Mouse (Mus musculus): ENCODE results near the gene Ppp1r14a. TPM values are rescaled to one million over a fixed set of nuclear protein-coding genes. Genes with fewer than 3 reads are reported as not detected.

Gene Ppp1r14a
- polyA plus RNA-seq, 1 experiment from 2014 or later: 8.0 TPM

- Histone ChIP-seq H3K4me3 (replicated peaks) (no peak overlapping the region), H3K27ac (peak overlapping the region; percentile 59)
Observed at GRCm38 (mm10) chr7:29292458-29293098, 3.5 kb downstream of the Ppp1r14a start.

GRCm38 (mm10) chr7:29293131-29294065 is 4.3 kb downstream of the Ppp1r14a start:
- Histone ChIP-seq H3K9ac (replicated peaks) (peak overlapping the region; percentile 37; the same call in 1 of the 2 replicates), H3K27ac (peak overlapping the region; percentile 59; the same call in 1 of the 2 replicates), H3K36me3 (no peaks in the 10 kb centered on the region), H3K4me3 (replicated peaks) (no peak overlapping the region), H3K9me3 (no peaks in the 10 kb centered on the region), H3K27me3 (peaks cover 19% of the 10 kb centered on the region), H3K4me1 (replicated peaks) (peaks cover 42% of the 10 kb centered on the region), H3K4me2 (no peak overlapping the region)
- WGBS: 27% methylated on average over 19 of the region's 19 CpGs
- no peak for ATAC-seq (ENCODE audit: insufficient number of reproducible peaks, insufficient read depth, low FRiP score, low TSS enrichment, low read depth)

More at GRCm38 (mm10) chr7:29292458-29293098, 3.5 kb downstream of the Ppp1r14a start:
- ATAC-seq (ENCODE audit: insufficient number of reproducible peaks, insufficient read depth, low FRiP score, low TSS enrichment, low read depth): no peak
- no peaks in the 10 kb centered on the region for H3K9me3 ChIP-seq
- 26% methylated on average over 8 of the region's 8 CpGs for WGBS
- peak overlapping the region; percentile 37; the same call in 1 of the 2 replicates for H3K9ac ChIP-seq (replicated peaks)
- peaks cover 42% of the 10 kb centered on the region for H3K4me1 ChIP-seq (replicated peaks)
- peaks cover 27% of the 10 kb centered on the region for H3K27me3 ChIP-seq
- H3K36me3 ChIP-seq: no peaks in the 10 kb centered on the region
- H3K4me2 ChIP-seq: peak overlapping the region; percentile 26

DNA sequence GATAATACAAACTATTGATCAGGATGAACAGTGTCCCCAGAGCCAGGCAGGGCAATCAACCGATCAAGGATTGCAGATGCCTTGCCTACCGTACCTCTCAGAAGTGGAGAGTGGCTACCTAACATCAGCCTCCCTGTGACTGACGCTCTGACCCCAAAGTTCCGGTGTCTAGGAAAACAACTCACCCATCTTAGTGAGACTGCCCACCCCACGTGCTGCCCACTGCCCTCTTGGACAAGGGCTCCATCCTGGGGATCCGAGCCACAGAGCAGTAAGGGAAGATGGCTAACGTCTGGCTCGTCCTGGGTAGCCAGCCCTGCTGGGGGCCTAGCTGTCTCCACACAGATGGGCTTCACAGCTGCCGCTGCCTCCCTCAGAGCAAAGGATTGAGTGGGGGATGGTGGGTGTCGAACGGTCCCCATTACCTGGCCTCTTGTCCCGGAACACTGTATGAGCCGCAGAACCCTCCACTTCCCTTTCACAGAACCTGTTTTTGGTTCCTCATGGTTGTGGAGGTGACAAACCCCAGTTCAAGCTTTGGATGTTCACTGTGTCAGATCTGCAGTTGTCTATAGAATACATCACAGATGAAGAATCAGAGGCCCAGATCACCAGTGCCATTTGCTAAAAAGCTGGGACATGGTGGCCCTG is 5.1 kb downstream of the Ppp1r14a start:
- H3K4me2 ChIP-seq: no peak overlapping the region
- peaks cover 17% of the 10 kb centered on the region for H3K27me3 ChIP-seq
- no peak for ATAC-seq (ENCODE audit: insufficient number of reproducible peaks, insufficient read depth, low FRiP score, low TSS enrichment, low read depth)
- H3K36me3 ChIP-seq: no peaks in the 10 kb centered on the region
- H3K4me1 ChIP-seq (replicated peaks): peaks cover 40% of the 10 kb centered on the region
- H3K9me3 ChIP-seq: no peaks in the 10 kb centered on the region
- H3K27ac ChIP-seq: no peak overlapping the region
- 72% methylated on average over 13 of the region's 13 CpGs for WGBS
- H3K4me3 ChIP-seq (replicated peaks): no peak overlapping the region
- H3K9ac ChIP-seq (replicated peaks): no peak overlapping the region

GRCm38 (mm10) chr7:29295861-29296647 is 6.9 kb downstream of the Ppp1r14a start:
- H3K27me3 ChIP-seq: peaks cover 8% of the 10 kb centered on the region
- H3K4me2 ChIP-seq: no peak overlapping the region
- no peak overlapping the region for H3K9ac ChIP-seq (replicated peaks)
- 79% methylated on average over 24 of the region's 24 CpGs for WGBS
- no peak overlapping the region for H3K27ac ChIP-seq
- ATAC-seq (ENCODE audit: insufficient number of reproducible peaks, insufficient read depth, low FRiP score, low TSS enrichment, low read depth): no peak
- no peaks in the 10 kb centered on the region for H3K36me3 ChIP-seq
- no peaks in the 10 kb centered on the region for H3K9me3 ChIP-seq
- no peak overlapping the region for H3K4me3 ChIP-seq (replicated peaks)
- peaks cover 28% of the 10 kb centered on the region for H3K4me1 ChIP-seq (replicated peaks)

- no peak overlapping the region for H3K4me3 ChIP-seq (replicated peaks)
- peaks cover 20% of the 10 kb centered on the region for H3K4me1 ChIP-seq (replicated peaks)
- no peak overlapping the region for H3K27ac ChIP-seq
- H3K36me3 ChIP-seq: no peaks in the 10 kb centered on the region
- H3K27me3 ChIP-seq: peaks cover 5% of the 10 kb centered on the region; the same call in 1 of the 2 replicates
- no peak overlapping the region for H3K4me2 ChIP-seq
- ATAC-seq (ENCODE audit: insufficient number of reproducible peaks, insufficient read depth, low FRiP score, low TSS enrichment, low read depth): no peak
- no peaks in the 10 kb centered on the region for H3K9me3 ChIP-seq
- 10% methylated on average over 10 of the region's 10 CpGs for WGBS
- no peak overlapping the region for H3K9ac ChIP-seq (replicated peaks)
Observed at GRCm38 (mm10) chr7:29296998-29297397, 7.9 kb downstream of the Ppp1r14a start.

DNA sequence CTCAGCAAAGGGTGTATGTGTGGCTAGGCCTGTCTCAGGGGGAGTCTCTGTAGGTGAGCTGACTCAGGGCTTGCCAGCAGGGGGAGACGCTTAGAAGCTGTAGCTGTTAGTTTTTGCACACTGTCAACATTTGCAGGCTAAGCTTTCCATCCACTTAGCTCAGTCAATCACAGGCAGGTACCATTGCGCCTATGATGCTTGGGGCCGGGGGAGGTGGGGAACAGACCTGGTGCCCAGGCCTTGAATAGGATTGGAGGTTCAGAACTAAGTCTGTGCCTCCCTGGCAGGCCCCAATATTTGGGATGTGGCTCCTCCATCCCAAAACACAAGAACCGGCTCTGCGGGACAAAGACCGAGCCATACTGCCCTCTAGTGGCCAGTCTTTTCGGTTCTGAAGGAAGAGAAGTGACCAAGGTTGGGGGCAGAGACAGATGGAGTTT is 12.0 kb downstream of the Ppp1r14a start:
- no peak overlapping the region for H3K27ac ChIP-seq
- H3K9ac ChIP-seq (replicated peaks): no peak overlapping the region
- H3K9me3 ChIP-seq: no peaks in the 10 kb centered on the region
- 1% methylated on average over 7 of the region's 7 CpGs for WGBS
- no peak for ATAC-seq (ENCODE audit: insufficient number of reproducible peaks, insufficient read depth, low FRiP score, low TSS enrichment, low read depth)
- H3K4me3 ChIP-seq (replicated peaks): 0 out of 2 replicates have a peak overlapping the region, but pooled peaks have one; percentile 8
- H3K36me3 ChIP-seq: no peaks in the 10 kb centered on the region
- H3K4me1 ChIP-seq (replicated peaks): peaks cover 27% of the 10 kb centered on the region
- peaks cover 16% of the 10 kb centered on the region; the same call in 1 of the 2 replicates for H3K27me3 ChIP-seq
- H3K4me2 ChIP-seq: peak overlapping the region; percentile 39

- H3K9ac ChIP-seq (replicated peaks): no peak overlapping the region
Observed at GRCm38 (mm10) chr7:29302641-29303040, 13.5 kb downstream of the Ppp1r14a start.

DNA sequence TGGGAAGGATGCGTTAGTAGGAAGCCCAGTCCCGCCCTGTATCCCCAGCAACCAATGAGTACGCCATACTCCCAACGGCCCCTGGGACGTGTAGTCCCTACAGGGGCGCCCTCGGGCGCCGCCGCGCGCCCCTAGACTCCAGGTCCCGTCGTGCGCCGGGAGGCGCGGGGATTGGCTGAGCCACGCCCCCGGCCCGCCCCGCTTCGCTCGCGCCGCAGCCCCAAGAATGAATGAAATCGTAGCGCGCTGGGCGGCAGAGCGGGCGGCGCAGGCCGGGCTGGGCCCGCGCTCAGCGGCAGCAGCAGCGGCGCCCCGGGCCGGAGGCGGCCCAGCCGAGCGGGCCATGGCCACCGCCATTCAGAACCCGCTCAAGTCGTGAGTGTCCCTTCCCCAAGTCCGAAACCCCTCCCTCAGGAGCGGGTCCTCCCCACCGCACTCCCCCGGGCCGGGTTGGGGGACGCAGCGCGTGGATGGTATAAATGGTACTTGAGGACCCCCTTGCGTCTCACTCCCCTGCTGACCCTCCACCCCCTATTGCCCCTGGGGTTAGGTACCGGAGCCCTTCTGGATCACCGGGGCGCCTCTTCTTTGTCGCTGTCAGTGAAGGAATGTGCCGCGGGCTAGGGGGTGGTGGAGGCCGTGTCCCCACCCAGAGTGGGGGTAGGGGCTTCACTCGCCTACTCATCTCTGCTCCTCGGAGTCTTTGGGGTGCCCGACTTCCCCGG is 14.8 kb downstream of the Ppp1r14a start, which contains the start of gene Dpf1:
TSS of gene Dpf1 (plus strand) at position 214 of the 725 bp plus-strand sequence.
- ATAC-seq (ENCODE audit: insufficient number of reproducible peaks, insufficient read depth, low FRiP score, low TSS enrichment, low read depth): peak; percentile 71
- Histone ChIP-seq H3K4me3 (replicated peaks) (peak within 1 kb of the TSS; percentile 61), H3K9ac (replicated peaks) (peak within 1 kb of the TSS; percentile 71), H3K4me2 (peak within 1 kb of the TSS; percentile 98), H3K27ac (no peak within 1 kb of the TSS), H3K4me1 (replicated peaks) (peaks cover 50% of the 10 kb centered on the region), H3K27me3 (peaks cover 17% of the 10 kb centered on the region; the same call in 1 of the 2 replicates), H3K36me3 (no peaks in the 10 kb centered on the region), H3K9me3 (no peaks in the 10 kb centered on the region)
- under 1% methylated on average over 62 of the region's 67 CpGs for WGBS

More at GRCm38 (mm10) chr7:29302641-29303040, 13.5 kb downstream of the Ppp1r14a start:
- 73% methylated on average over 7 of the region's 7 CpGs for whole genome bisulfite sequencing
- Histone ChIP-seq H3K4me2 (no peak overlapping the region), H3K27me3 (peaks cover 17% of the 10 kb centered on the region; the same call in 1 of the 2 replicates), H3K9me3 (no peaks in the 10 kb centered on the region), H3K27ac (no peak overlapping the region), H3K4me3 (replicated peaks) (no peak overlapping the region), H3K36me3 (no peaks in the 10 kb centered on the region), H3K4me1 (replicated peaks) (peaks cover 41% of the 10 kb centered on the region)
- no peak for ATAC-seq (ENCODE audit: insufficient number of reproducible peaks, insufficient read depth, low FRiP score, low TSS enrichment, low read depth)

- H3K4me3 ChIP-seq (replicated peaks): peak overlapping the region; percentile 61
- no peak for ATAC-seq (ENCODE audit: insufficient number of reproducible peaks, insufficient read depth, low FRiP score, low TSS enrichment, low read depth)
- H3K4me2 ChIP-seq: peak overlapping the region; percentile 98
- peaks cover 57% of the 10 kb centered on the region for H3K4me1 ChIP-seq (replicated peaks)
- peak overlapping the region; percentile 71 for H3K9ac ChIP-seq (replicated peaks)
- under 1% methylated on average over 48 of the region's 48 CpGs for WGBS
- H3K9me3 ChIP-seq: no peaks in the 10 kb centered on the region
- H3K36me3 ChIP-seq: no peaks in the 10 kb centered on the region
- no peak overlapping the region for H3K27ac ChIP-seq
- peaks cover 17% of the 10 kb centered on the region; the same call in 1 of the 2 replicates for H3K27me3 ChIP-seq
Observed at GRCm38 (mm10) chr7:29304463-29305262, 15.6 kb downstream of the Ppp1r14a start.
